In genomic region chr4:125695431-125695830, GRCm38 (mm10) we compare ENCODE assay signal across 17 mouse cellular contexts.
DNase-seq lines count a peak whose midpoint lies in the region; ATAC-seq and TF ChIP-seq lines count a peak whose summit lies in the region.
"Had no signal": no experiment of that assay in that cellular context is flagged by ENCODE, and none has a peak within 500 bp of the region (broad histone marks: within the 10 kb centered on the region; RNA-seq: fewer than 3 reads in every experiment).

No protein-coding gene starts in this region.

- H3K27ac ChIP-seq in forebrain, embryonic 11.5 days (ENCODE audit: low read depth, low read length) = 0 out of 2 replicates have a peak overlapping the region, but pooled peaks have one; percentile 41
- H3K27ac ChIP-seq in forebrain, postnatal 0 days (ENCODE audit: low read depth, low read length) = no peak overlapping the region
- peak overlapping the region; percentile 77 for H3K27ac ChIP-seq in forebrain, embryonic 12.5 days
- peak overlapping the region; percentile 81 for H3K27ac ChIP-seq in midbrain, embryonic 10.5 days (replicated peaks)
- 0 out of 2 replicates have a peak overlapping the region, but pooled peaks have one; percentile 1 for H3K27ac ChIP-seq in neural tube, embryonic 15.5 days (replicated peaks)
- H3K27ac ChIP-seq: heart, embryonic 10.5 days; left cerebral cortex, adult 2 months; limb, embryonic 12.5 days; liver, embryonic 15.5 days had no signal

- DNase-seq in forebrain, embryonic 11.5 days (ENCODE audit: low spot score) = no peak
- no peak for DNase-seq in forebrain, postnatal 0 days
- no peak for DNase-seq in midbrain, embryonic 10.5 days (ENCODE audit: low spot score)
- DNase-seq in urinary bladder, postnatal 10 days (ENCODE audit: low spot score) = no peak
- no peak for DNase-seq in heart, postnatal 4 days
- DNase-seq in right cerebral cortex, adult 2 months (ENCODE audit: low spot score in 2 of 2) = no peak
- DNase-seq: cerebellum, adult 11 months; gastrocnemius, postnatal 14 days; kidney, postnatal 10 days; thymus, postnatal 36 days had no signal

- H3K9ac ChIP-seq in forebrain, embryonic 11.5 days (ENCODE audit: low read length) = no peak overlapping the region
- H3K9ac ChIP-seq in forebrain, postnatal 0 days = no peak overlapping the region
- peak overlapping the region; percentile 29 for H3K9ac ChIP-seq in forebrain, embryonic 12.5 days
- H3K9ac ChIP-seq in neural tube, embryonic 15.5 days (replicated peaks) = no peak overlapping the region
- H3K9ac ChIP-seq: limb, embryonic 12.5 days; liver, embryonic 15.5 days had no signal

- H3K36me3 ChIP-seq in forebrain, embryonic 11.5 days (ENCODE audit: control insufficient read depth, insufficient read depth, low read length) = no peaks in the 10 kb centered on the region
- H3K36me3 ChIP-seq in forebrain, postnatal 0 days (ENCODE audit: insufficient read depth) = 0 out of 2 replicates have a peak, but pooled peaks cover 4% of the 10 kb centered on the region
- H3K36me3 ChIP-seq in forebrain, embryonic 12.5 days (replicated peaks) = no peaks in the 10 kb centered on the region; the same call in 1 of the 2 replicates
- no peaks in the 10 kb centered on the region for H3K36me3 ChIP-seq in midbrain, embryonic 10.5 days
- H3K36me3 ChIP-seq in neural tube, embryonic 15.5 days = no peaks in the 10 kb centered on the region
- H3K36me3 ChIP-seq: heart, embryonic 10.5 days; limb, embryonic 12.5 days; liver, embryonic 15.5 days had no signal

- H3K4me1 ChIP-seq in forebrain, embryonic 11.5 days (replicated peaks; ENCODE audit: control insufficient read depth, insufficient read depth, low read length) = peaks cover 24% of the 10 kb centered on the region
- H3K4me1 ChIP-seq in forebrain, postnatal 0 days (ENCODE audit: insufficient read depth) = peaks cover 11% of the 10 kb centered on the region
- peaks cover 34% of the 10 kb centered on the region for H3K4me1 ChIP-seq in forebrain, embryonic 12.5 days
- H3K4me1 ChIP-seq in midbrain, embryonic 10.5 days = peaks cover 36% of the 10 kb centered on the region
- peaks cover 38% of the 10 kb centered on the region for H3K4me1 ChIP-seq in neural tube, embryonic 15.5 days
- H3K4me1 ChIP-seq: liver, embryonic 15.5 days had no signal

- no peak for ATAC-seq in forebrain, embryonic 11.5 days (replicated peaks; ENCODE audit: low FRiP score)
- ATAC-seq in forebrain, postnatal 0 days = no peak
- no peak for ATAC-seq in forebrain, embryonic 12.5 days (ENCODE audit: low FRiP score)
- no peak for ATAC-seq in neural tube, embryonic 15.5 days (ENCODE audit: low FRiP score)
- ATAC-seq: intestine, postnatal 0 days had no signal

- no peaks in the 10 kb centered on the region for H3K9me3 ChIP-seq in forebrain, embryonic 11.5 days (ENCODE audit: control insufficient read depth, low read length)
- no peaks in the 10 kb centered on the region for H3K9me3 ChIP-seq in forebrain, postnatal 0 days (ENCODE audit: low read length)
- no peaks in the 10 kb centered on the region for H3K9me3 ChIP-seq in forebrain, embryonic 12.5 days
- H3K9me3 ChIP-seq in midbrain, embryonic 10.5 days (replicated peaks) = no peaks in the 10 kb centered on the region
- H3K9me3 ChIP-seq in neural tube, embryonic 15.5 days (replicated peaks) = no peaks in the 10 kb centered on the region
- H3K9me3 ChIP-seq: heart, embryonic 10.5 days; limb, embryonic 12.5 days; liver, embryonic 15.5 days had no signal

- 22% methylated on average over 6 of the region's 6 CpGs for WGBS in forebrain, embryonic 11.5 days
- WGBS in forebrain, postnatal 0 days = 15% methylated on average over 6 of the region's 6 CpGs
- 20% methylated on average over 6 of the region's 6 CpGs for WGBS in forebrain, embryonic 12.5 days
- WGBS in midbrain, embryonic 10.5 days = 46% methylated on average over 6 of the region's 6 CpGs
- 19% methylated on average over 6 of the region's 6 CpGs for WGBS in neural tube, embryonic 15.5 days

- TF ChIP-seq CTCF in forebrain, postnatal 0 days (IDR thresholded peaks at IDR 0.05; ENCODE audit: low read depth) = no peak

- no peak overlapping the region for H3K4me3 ChIP-seq in forebrain, embryonic 11.5 days (ENCODE audit: low read depth, low read length)
- no peak overlapping the region for H3K4me3 ChIP-seq in forebrain, postnatal 0 days (ENCODE audit: low read depth, low read length)
- no peak overlapping the region for H3K4me3 ChIP-seq in forebrain, embryonic 12.5 days (replicated peaks)
- H3K4me3 ChIP-seq in midbrain, embryonic 10.5 days = peak overlapping the region; percentile 33; the same call in 1 of the 2 replicates
- no peak overlapping the region for H3K4me3 ChIP-seq in neural tube, embryonic 15.5 days (replicated peaks)
- H3K4me3 ChIP-seq: heart, embryonic 10.5 days; left cerebral cortex, adult 2 months; limb, embryonic 12.5 days; liver, embryonic 15.5 days had no signal

- H3K27me3 ChIP-seq in forebrain, embryonic 11.5 days (ENCODE audit: control insufficient read depth, insufficient read depth, low read length) = peaks cover 4% of the 10 kb centered on the region; the same call in 1 of the 2 replicates
- no peaks in the 10 kb centered on the region for H3K27me3 ChIP-seq in forebrain, postnatal 0 days (ENCODE audit: insufficient read depth, low read length)
- H3K27me3 ChIP-seq in forebrain, embryonic 12.5 days = peaks cover 61% of the 10 kb centered on the region
- H3K27me3 ChIP-seq in midbrain, embryonic 10.5 days (ENCODE audit: low read depth, poor library complexity, severe bottlenecking) = peaks cover 60% of the 10 kb centered on the region
- peaks cover 6% of the 10 kb centered on the region; the same call in 1 of the 2 replicates for H3K27me3 ChIP-seq in neural tube, embryonic 15.5 days (replicated peaks)

- peak overlapping the region; percentile 31; the same call in 1 of the 2 replicates for H3K4me2 ChIP-seq in forebrain, embryonic 11.5 days (ENCODE audit: low read depth, low read length, severe bottlenecking)
- no peak overlapping the region for H3K4me2 ChIP-seq in forebrain, postnatal 0 days (ENCODE audit: low read depth)
- peak overlapping the region; percentile 27 for H3K4me2 ChIP-seq in forebrain, embryonic 12.5 days
- H3K4me2 ChIP-seq in neural tube, embryonic 15.5 days = no peak overlapping the region; the same call in 1 of the 2 replicates
- H3K4me2 ChIP-seq: limb, embryonic 12.5 days; liver, embryonic 15.5 days had no signal

Comparison
In these comparisons a context has a peak if more than half of its experiments do, and no peak if none do; other contexts are left out.
1. H3K4me2 ChIP-seq: peak in forebrain, embryonic 11.5 days (single experiment) and forebrain, embryonic 12.5 days (single experiment); none in forebrain, postnatal 0 days (single experiment) and neural tube, embryonic 15.5 days (single experiment).